Mouse (Mus musculus) forebrain, embryonic 15.5 days (tissue): Measurements from ENCODE around the gene Ifi35. TPM values are rescaled to one million over a fixed set of nuclear protein-coding genes. Genes with fewer than 3 reads are reported as not detected.
"Not testable (repeated sequence)": the region's sequence is repeated elsewhere in the genome, so short reads cannot be mapped to it uniquely, and the experiment has no call there.

Source experiments
- ATAC-seq: fragments of 200-750 bp; cut with Nextera tagmentation; replicated peaks from 2 replicates; pipeline ENCODE4 v1.8.0; 2017; ENCODE audit warnings: mild to moderate bottlenecking, moderate TSS enrichment, moderate library complexity
- H3K27ac ChIP-seq: fragments of 300-500 bp; sonication (generic); replicated peaks from 2 replicates; pipeline ENCODE4 v1.5.1; 2015; ENCODE audit warnings: mild to moderate bottlenecking, inconsistent platforms
- H3K27me3 ChIP-seq: fragments of 300-500 bp; sonication (generic); 2 replicates; pipeline ENCODE4 v1.6.1; 2015; ENCODE audit warnings: inconsistent platforms
- H3K36me3 ChIP-seq: fragments of 300-500 bp; sonication (generic); 2 replicates; pipeline ENCODE4 v1.6.1; 2015; ENCODE audit warnings: mild to moderate bottlenecking, inconsistent platforms
- H3K4me1 ChIP-seq: fragments of 300-500 bp; sonication (generic); 2 replicates; pipeline ENCODE4 v1.6.1; 2015; ENCODE audit warnings: inconsistent platforms
- H3K4me2 ChIP-seq: fragments of 300-500 bp; sonication (generic); replicated peaks from 2 replicates; pipeline ENCODE4 v1.6.1; 2015; ENCODE audit warnings: mild to moderate bottlenecking, inconsistent platforms
- H3K4me3 ChIP-seq: fragments of 300-500 bp; sonication (generic); 2 replicates; pipeline ENCODE4 v1.5.1; 2015; ENCODE audit warnings: mild to moderate bottlenecking, inconsistent platforms
- H3K9ac ChIP-seq: fragments of 300-500 bp; sonication (generic); replicated peaks from 2 replicates; pipeline ENCODE4 v1.6.1; 2015; ENCODE audit warnings: mild to moderate bottlenecking, inconsistent platforms
- H3K9me3 ChIP-seq: fragments of 300-500 bp; sonication (generic); 2 replicates; pipeline ENCODE4 v1.6.1; 2016; ENCODE audit warnings: inconsistent platforms
- WGBS: fragments of 180-500 bp; shearing (Covaris S2); methylation state at CpG from one replicate; pipeline ENCODE4 v1.1.7; 2015; ENCODE audit warnings: mixed read lengths; 5-methylcytosine and 5-hydroxymethylcytosine counted together
- polyA plus RNA-seq: library from polyadenylated mRNA; unstranded; fragments of >200 nt; fragmentation: Nextera tagmentation; extraction: Ambion mirVana; gene quantifications from 2 replicates; pipeline ENCODE4 v1.2.1, GENCODE M21; 2015

Gene Ifi35
- polyA plus RNA-seq, 1 experiment from 2014 or later, result 2.4 TPM

- Histone ChIP-seq H3K9me3 (no peaks in the 10 kb centered on the region), H3K9ac (no peak overlapping the region), H3K36me3 (peaks cover 60% of the 10 kb centered on the region), H3K4me1 (no peaks in the 10 kb centered on the region), H3K4me2 (no peak overlapping the region), H3K27me3 (no peaks in the 10 kb centered on the region), H3K4me3 (no peak overlapping the region), H3K27ac (no peak overlapping the region)
- no peak for ATAC-seq
- WGBS, result 76% methylated on average over 13 of the region's 13 CpGs
These were observed 14.8 kb upstream of the Ifi35 start for GRCm38 (mm10) chr11:101433396-101433795.

GRCm38 (mm10) chr11:101435831-101436230 lies 12.4 kb upstream of the Ifi35 start:
- no peak for ATAC-seq
- H3K36me3 ChIP-seq, result peaks cover 43% of the 10 kb centered on the region
- no peak overlapping the region for H3K4me2 ChIP-seq
- no peak overlapping the region for H3K9ac ChIP-seq
- 83% methylated on average over 4 of the region's 4 CpGs for WGBS
- no peaks in the 10 kb centered on the region for H3K4me1 ChIP-seq
- no peak overlapping the region for H3K4me3 ChIP-seq
- H3K27me3 ChIP-seq, result no peaks in the 10 kb centered on the region
- no peak overlapping the region for H3K27ac ChIP-seq
- no peaks in the 10 kb centered on the region for H3K9me3 ChIP-seq

- H3K9ac ChIP-seq, result no peak overlapping the region
- H3K36me3 ChIP-seq, result peaks cover 32% of the 10 kb centered on the region
- 46% methylated on average over 4 of the region's 4 CpGs for WGBS
- no peaks in the 10 kb centered on the region for H3K9me3 ChIP-seq
- no peak for ATAC-seq
- H3K27ac ChIP-seq, result no peak overlapping the region
- H3K4me1 ChIP-seq, result no peaks in the 10 kb centered on the region
- no peak overlapping the region for H3K4me3 ChIP-seq
- no peak overlapping the region for H3K4me2 ChIP-seq
- H3K27me3 ChIP-seq, result no peaks in the 10 kb centered on the region
These were observed 11.3 kb upstream of the Ifi35 start for GRCm38 (mm10) chr11:101436916-101437315.

DNA sequence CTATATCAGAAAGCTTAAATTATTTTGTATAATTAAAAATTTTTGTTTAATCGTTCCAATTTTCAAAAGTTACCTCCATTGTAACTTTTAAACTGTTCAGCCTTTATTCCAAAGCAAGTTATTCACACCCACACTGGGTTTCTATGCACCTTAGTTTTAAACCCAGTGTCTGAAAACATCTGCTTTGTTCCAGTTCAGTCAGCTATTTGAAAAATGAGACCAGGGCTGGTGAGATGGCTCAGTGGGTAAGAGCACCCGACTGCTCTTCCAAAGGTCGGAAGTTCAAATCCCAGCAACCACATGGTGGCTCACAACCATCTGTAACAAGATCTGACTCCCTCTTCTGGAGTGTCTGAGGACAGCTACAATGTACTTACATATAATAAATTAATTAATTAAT lies 10.2 kb upstream of the Ifi35 start:
- H3K36me3 ChIP-seq, result peaks cover 27% of the 10 kb centered on the region
- H3K4me1 ChIP-seq, H3K27me3 ChIP-seq, ATAC-seq, H3K4me2 ChIP-seq, H3K9ac ChIP-seq, H3K4me3 ChIP-seq, H3K27ac ChIP-seq, H3K9me3 ChIP-seq: not testable (repeated sequence)
- WGBS, result 62% methylated on average over 3 of the region's 3 CpGs

GRCm38 (mm10) chr11:101441450-101442126 lies 6.6 kb upstream of the Ifi35 start:
- not testable (repeated sequence) for ATAC-seq

DNA sequence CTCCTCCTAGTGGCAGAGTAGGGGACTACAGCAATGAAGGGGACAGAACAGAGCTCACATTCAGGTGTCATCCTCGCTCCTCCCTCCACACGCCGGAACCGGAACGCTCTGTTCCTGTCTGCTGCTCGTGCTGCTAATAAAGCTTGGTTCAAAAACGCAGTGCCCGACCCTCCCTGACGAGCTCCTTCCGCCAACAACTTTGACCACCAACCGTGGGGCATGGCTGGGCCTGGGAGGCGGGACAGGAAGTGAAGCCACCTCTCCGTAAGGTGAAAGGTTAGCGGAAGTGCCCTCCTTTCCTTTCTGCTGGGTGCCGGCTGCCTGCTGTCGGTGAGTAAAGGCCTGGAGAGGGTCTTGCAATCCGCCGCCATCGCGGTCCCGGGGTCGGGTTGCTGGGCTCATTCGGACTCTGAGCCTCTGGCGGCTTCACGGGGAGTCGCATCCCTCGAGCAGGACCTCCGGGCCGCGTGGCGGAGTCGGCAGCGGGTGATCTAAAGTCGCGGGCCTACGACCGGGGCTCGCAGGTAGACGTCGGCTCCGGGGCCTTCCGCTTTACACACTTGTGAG lies 6.0 kb upstream of the Ifi35 start, which contains the start of gene Rpl27:
Rpl27 (plus strand) TSS at position 172 of the 567 bp plus-strand sequence.
- WGBS, result under 1% methylated on average over 42 of the region's 42 CpGs
- Histone ChIP-seq H3K9me3 (no peaks in the 10 kb centered on the region), H3K4me1 (peaks cover 22% of the 10 kb centered on the region), H3K9ac (peak within 1 kb of the TSS; percentile 86), H3K4me3 (peak within 1 kb of the TSS; percentile 68), H3K27me3 (no peaks in the 10 kb centered on the region), H3K36me3 (peaks cover 25% of the 10 kb centered on the region), H3K27ac (peak within 1 kb of the TSS; percentile 88), H3K4me2 (peak within 1 kb of the TSS; percentile 65)
- peak; percentile 98 for ATAC-seq

More at GRCm38 (mm10) chr11:101441450-101442126, 6.6 kb upstream of the Ifi35 start:
- Histone ChIP-seq H3K4me3 (peak overlapping the region; percentile 68), H3K4me1 (peaks cover 22% of the 10 kb centered on the region), H3K27ac (peak overlapping the region; percentile 57), H3K4me2 (peak overlapping the region; percentile 40), H3K36me3 (peaks cover 25% of the 10 kb centered on the region)
- not testable (repeated sequence) for H3K9ac ChIP-seq, H3K27me3 ChIP-seq, H3K9me3 ChIP-seq
- WGBS, result 39% methylated on average over 14 of the region's 15 CpGs

DNA sequence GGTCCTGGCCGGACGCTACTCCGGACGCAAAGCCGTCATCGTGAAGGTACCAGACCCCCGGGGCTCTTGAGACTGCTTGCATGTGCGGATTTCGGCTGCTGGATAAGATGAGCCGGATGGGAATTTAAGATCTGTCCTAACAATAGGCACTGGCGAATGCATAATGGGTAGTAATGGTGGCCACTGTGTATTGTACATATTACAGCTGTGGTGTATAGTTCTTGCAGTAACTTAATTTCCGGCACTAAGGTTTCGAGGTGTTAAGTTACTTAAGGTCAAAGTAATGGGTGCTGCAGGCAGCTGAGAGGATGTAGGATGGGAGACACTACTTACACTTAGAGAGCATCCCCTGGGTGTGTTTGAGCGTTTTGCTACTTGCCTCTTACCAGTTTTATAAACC lies 5.4 kb upstream of the Ifi35 start:
- no peaks in the 10 kb centered on the region for H3K27me3 ChIP-seq
- no peak for ATAC-seq
- WGBS, result 2% methylated on average over 14 of the region's 14 CpGs
- H3K9ac ChIP-seq, result peak overlapping the region; percentile 86
- H3K36me3 ChIP-seq, result peaks cover 25% of the 10 kb centered on the region
- H3K4me3 ChIP-seq, result peak overlapping the region; percentile 68
- H3K4me1 ChIP-seq, result peaks cover 22% of the 10 kb centered on the region
- no peaks in the 10 kb centered on the region for H3K9me3 ChIP-seq
- H3K4me2 ChIP-seq, result peak overlapping the region; percentile 65
- peak overlapping the region; percentile 88 for H3K27ac ChIP-seq

- no peaks in the 10 kb centered on the region for H3K9me3 ChIP-seq
- peaks cover 22% of the 10 kb centered on the region for H3K4me1 ChIP-seq
- H3K36me3 ChIP-seq, result peaks cover 25% of the 10 kb centered on the region
- H3K27me3 ChIP-seq, result no peaks in the 10 kb centered on the region
- H3K9ac ChIP-seq, result no peak overlapping the region
- no peak overlapping the region for H3K4me3 ChIP-seq
- H3K27ac ChIP-seq, result no peak overlapping the region
- no peak overlapping the region for H3K4me2 ChIP-seq
- no peak for ATAC-seq
- 80% methylated on average over 1 of the region's 1 CpGs for whole genome bisulfite sequencing
These were observed 1.9 kb upstream of the Ifi35 start for GRCm38 (mm10) chr11:101446319-101446718.

- peaks cover 25% of the 10 kb centered on the region for H3K36me3 ChIP-seq
- H3K4me3 ChIP-seq, H3K4me2 ChIP-seq, H3K9me3 ChIP-seq, H3K9ac ChIP-seq, ATAC-seq, H3K27me3 ChIP-seq, H3K27ac ChIP-seq: not testable (repeated sequence)
- WGBS, result 86% methylated on average over 8 of the region's 8 CpGs
- peaks cover 22% of the 10 kb centered on the region for H3K4me1 ChIP-seq
These were observed 1.3 kb upstream of the Ifi35 start for GRCm38 (mm10) chr11:101446860-101447259.

- Histone ChIP-seq H3K4me3 (no peak overlapping the region), H3K36me3 (peaks cover 25% of the 10 kb centered on the region), H3K27ac (no peak overlapping the region), H3K4me1 (peaks cover 22% of the 10 kb centered on the region), H3K9me3 (no peaks in the 10 kb centered on the region), H3K4me2 (no peak overlapping the region), H3K9ac (no peak overlapping the region), H3K27me3 (no peaks in the 10 kb centered on the region)
- WGBS, result 89% methylated on average over 5 of the region's 5 CpGs
- ATAC-seq, result no peak
These were observed 421 bp upstream of the Ifi35 start for GRCm38 (mm10) chr11:101447786-101448185.

DNA sequence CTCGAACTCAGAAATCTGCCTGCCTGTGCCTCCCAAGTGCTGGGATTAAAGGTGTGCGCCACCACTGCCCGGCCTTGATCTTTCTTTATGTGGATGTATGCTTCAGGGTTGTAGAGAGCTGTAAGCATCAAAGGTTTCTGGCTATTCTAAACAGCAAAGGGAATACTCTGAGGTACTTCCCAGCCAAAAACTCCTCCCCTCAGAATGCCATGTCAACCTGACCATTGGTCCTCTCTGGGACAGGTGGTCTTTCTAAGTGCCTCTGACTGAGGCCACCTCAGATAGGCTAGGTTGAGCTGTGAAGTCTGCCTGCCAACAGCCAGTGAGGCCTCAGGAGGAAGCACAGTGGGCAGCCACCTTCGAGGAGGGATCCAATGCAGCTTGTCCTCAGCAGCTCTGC lies 692 bp downstream of the Ifi35 start:
- Histone ChIP-seq H3K27me3 (no peaks in the 10 kb centered on the region), H3K4me1 (peaks cover 11% of the 10 kb centered on the region), H3K9ac (no peak overlapping the region), H3K36me3 (peaks cover 20% of the 10 kb centered on the region), H3K27ac (no peak overlapping the region), H3K9me3 (no peaks in the 10 kb centered on the region), H3K4me3 (no peak overlapping the region), H3K4me2 (no peak overlapping the region)
- WGBS, result 85% methylated on average over 4 of the region's 4 CpGs
- no peak for ATAC-seq

DNA sequence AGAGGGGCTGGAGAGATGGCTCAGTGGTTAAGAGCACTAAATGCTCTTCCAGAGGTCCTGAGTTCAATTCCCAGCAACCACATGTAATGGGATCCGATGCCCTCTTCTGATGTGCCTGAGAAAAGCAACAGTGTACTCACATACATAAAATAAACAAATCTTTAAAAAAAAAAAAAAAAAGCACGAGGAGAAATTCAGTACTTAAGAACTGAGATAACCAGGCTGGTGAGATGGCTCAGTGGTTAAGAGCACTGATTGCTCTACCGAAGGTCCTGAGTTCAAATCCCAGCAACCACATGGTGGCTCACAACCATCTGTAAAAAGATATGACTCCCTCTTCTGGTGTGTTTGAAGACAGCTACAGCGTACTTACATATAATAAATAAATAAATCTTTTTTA lies 1.4 kb downstream of the Ifi35 start:
- H3K9ac ChIP-seq, H3K27me3 ChIP-seq, ATAC-seq, H3K4me1 ChIP-seq, H3K4me3 ChIP-seq, H3K4me2 ChIP-seq, H3K9me3 ChIP-seq, H3K27ac ChIP-seq: not testable (repeated sequence)
- H3K36me3 ChIP-seq, result peaks cover 13% of the 10 kb centered on the region
- WGBS, result 86% methylated on average over 4 of the region's 4 CpGs
